Mouse (Mus musculus): ENCODE measurements around the gene Tent4a.

Gene Tent4a

GRCm38 (mm10) chr13:69519137-69519536 is 15.3 kb downstream of the Tent4a start:
- no peak for DNase-seq

GRCm38 (mm10) chr13:69517445-69517844 is 17.0 kb downstream of the Tent4a start:
- DNase-seq, result no peak

- DNase-seq, result no peak
Observed at GRCm38 (mm10) chr13:69515091-69515490, 19.3 kb downstream of the Tent4a start.

GRCm38 (mm10) chr13:69509391-69510244 is 24.8 kb downstream of the Tent4a start:
- peak; percentile 71 for DNase-seq

GRCm38 (mm10) chr13:69507666-69508065 is 26.8 kb downstream of the Tent4a start:
- no peak for DNase-seq

GRCm38 (mm10) chr13:69506341-69507086 is 27.9 kb downstream of the Tent4a start:
- DNase-seq, result no peak

GRCm38 (mm10) chr13:69502863-69503262 is 31.6 kb downstream of the Tent4a start:
- DNase-seq, result no peak

GRCm38 (mm10) chr13:69502157-69502750 is 32.2 kb downstream of the Tent4a start:
- DNase-seq, result no peak

GRCm38 (mm10) chr13:69498276-69498675 is 36.1 kb downstream of the Tent4a start:
- no peak for DNase-seq

- DNase-seq, result peak; percentile 85
Observed at GRCm38 (mm10) chr13:69492876-69493463, 41.4 kb downstream of the Tent4a start.

GRCm38 (mm10) chr13:69489777-69490176 is 44.6 kb downstream of the Tent4a start:
- DNase-seq, result no peak

- peak; percentile 29 for DNase-seq
Observed at GRCm38 (mm10) chr13:69488565-69489255, 45.7 kb downstream of the Tent4a start.

GRCm38 (mm10) chr13:69487611-69488275 is 46.7 kb downstream of the Tent4a start:
- DNase-seq, result peak; percentile 51

- DNase-seq, result no peak
Observed at GRCm38 (mm10) chr13:69487108-69487507, 47.3 kb downstream of the Tent4a start.

- DNase-seq, result no peak
Observed at GRCm38 (mm10) chr13:69485833-69486232, 48.6 kb downstream of the Tent4a start.

GRCm38 (mm10) chr13:69485326-69485725 is 49.1 kb downstream of the Tent4a start:
- peak; percentile 72 for DNase-seq

- DNase-seq, result peak; percentile 72
Observed at GRCm38 (mm10) chr13:69482751-69483150, 51.7 kb downstream of the Tent4a start.

GRCm38 (mm10) chr13:69481634-69482505 is 52.5 kb downstream of the Tent4a start:
- peak; percentile 73 for DNase-seq

GRCm38 (mm10) chr13:69481026-69481425 is 53.4 kb downstream of the Tent4a start:
- DNase-seq, result peak; percentile 71

GRCm38 (mm10) chr13:69479906-69480305 is 54.5 kb downstream of the Tent4a start:
- no peak for DNase-seq

GRCm38 (mm10) chr13:69478703-69479102 is 55.7 kb downstream of the Tent4a start:
- no peak for DNase-seq
